23 mouse cellular contexts compared by ENCODE assay signal in genomic region chr14:47076956-47077575, GRCm38 (mm10).
DNase-seq lines count a peak whose midpoint lies in the region; ATAC-seq and TF ChIP-seq lines count a peak whose summit lies in the region.
"Had no signal": no experiment of that assay in that cellular context is flagged by ENCODE, and none has a peak within 500 bp of the region (broad histone marks: within the 10 kb centered on the region; RNA-seq: fewer than 3 reads in every experiment).

No protein-coding gene starts in this region.

- H3K4me3 ChIP-seq in heart, adult 2 months: no peak overlapping the region
- no peak overlapping the region for H3K4me3 ChIP-seq in lung, postnatal 0 days (ENCODE audit: low read depth, low read length)
- H3K4me3 ChIP-seq in heart, postnatal 0 days (ENCODE audit: low read depth, low read length): no peak overlapping the region
- H3K4me3 ChIP-seq: embryonic facial prominence, embryonic 13.5 days; hindbrain, embryonic 10.5 days; limb, embryonic 13.5 days; liver, embryonic 15.5 days; midbrain, embryonic 13.5 days; myocyte; neural tube, embryonic 15.5 days had no signal

- ATAC-seq in lung, postnatal 0 days: peak; percentile 87
- peak; percentile 33 for ATAC-seq in heart, postnatal 0 days (ENCODE audit: insufficient read depth, low read depth)
- ATAC-seq: forebrain, postnatal 0 days; inflammation-experienced regulatory T-cells, adult 6 months; midbrain, embryonic 13.5 days had no signal

- no peaks in the 10 kb centered on the region for H3K27me3 ChIP-seq in heart, adult 2 months (ENCODE audit: control insufficient read depth, insufficient read depth, low read length)
- no peaks in the 10 kb centered on the region for H3K27me3 ChIP-seq in lung, postnatal 0 days (replicated peaks; ENCODE audit: insufficient read depth, low read length)
- no peaks in the 10 kb centered on the region for H3K27me3 ChIP-seq in heart, postnatal 0 days (ENCODE audit: control insufficient read depth, insufficient read depth, low read length)
- H3K27me3 ChIP-seq: embryonic facial prominence, embryonic 13.5 days; limb, embryonic 13.5 days; midbrain, embryonic 13.5 days; neural tube, embryonic 15.5 days had no signal

- no peaks in the 10 kb centered on the region for H3K79me2 ChIP-seq in heart, adult 2 months (replicated peaks; ENCODE audit: control insufficient read depth, insufficient read depth, low read length)

- 69% methylated on average over 14 of the region's 14 CpGs for WGBS in heart, adult 2 months
- 73% methylated on average over 14 of the region's 14 CpGs for WGBS in lung, postnatal 0 days
- 41% methylated on average over 14 of the region's 14 CpGs for WGBS in heart, postnatal 0 days

- intact Hi-C loops in heart, adult 2 months (cut with DNase I): no loop called here
- intact Hi-C loops in heart, postnatal 14 days (cut with DNase I): no loop called here

- H3K4me2 ChIP-seq in lung, postnatal 0 days (replicated peaks; ENCODE audit: low read depth, low read length): no peak overlapping the region
- peak overlapping the region; percentile 34 for H3K4me2 ChIP-seq in heart, postnatal 0 days (ENCODE audit: low read depth, low read length)
- H3K4me2 ChIP-seq: embryonic facial prominence, embryonic 13.5 days; limb, embryonic 13.5 days; liver, embryonic 15.5 days; midbrain, embryonic 13.5 days; neural tube, embryonic 15.5 days had no signal

- H3K4me1 ChIP-seq in heart, adult 2 months (ENCODE audit: control insufficient read depth, insufficient read depth, low read length): peaks cover 3% of the 10 kb centered on the region; the same call in 1 of the 2 replicates
- H3K4me1 ChIP-seq in lung, postnatal 0 days (ENCODE audit: insufficient read depth, low read depth, low read length): no peaks in the 10 kb centered on the region
- peaks cover 21% of the 10 kb centered on the region for H3K4me1 ChIP-seq in heart, postnatal 0 days (ENCODE audit: control insufficient read depth, insufficient read depth)
- H3K4me1 ChIP-seq: embryonic facial prominence, embryonic 13.5 days; limb, embryonic 13.5 days; liver, embryonic 15.5 days; midbrain, embryonic 13.5 days; neural tube, embryonic 15.5 days had no signal

- peak overlapping the region; percentile 16; the same call in 1 of the 2 replicates for H3K27ac ChIP-seq in heart, adult 2 months
- no peak overlapping the region for H3K27ac ChIP-seq in lung, postnatal 0 days (ENCODE audit: low read length)
- H3K27ac ChIP-seq in heart, postnatal 0 days (ENCODE audit: low read depth): peak overlapping the region; percentile 27
- H3K27ac ChIP-seq: embryonic facial prominence, embryonic 13.5 days; hindbrain, embryonic 10.5 days; limb, embryonic 13.5 days; liver, embryonic 15.5 days; macrophage; midbrain, embryonic 13.5 days; neural tube, embryonic 15.5 days had no signal

- H3K9me3 ChIP-seq in lung, postnatal 0 days (ENCODE audit: low read length): no peaks in the 10 kb centered on the region
- no peaks in the 10 kb centered on the region for H3K9me3 ChIP-seq in heart, postnatal 0 days (replicated peaks; ENCODE audit: control insufficient read depth, low read length)
- H3K9me3 ChIP-seq: embryonic facial prominence, embryonic 13.5 days; hindbrain, embryonic 10.5 days; limb, embryonic 13.5 days; liver, embryonic 15.5 days; midbrain, embryonic 13.5 days; neural tube, embryonic 15.5 days had no signal

- 0 out of 2 replicates have a peak overlapping the region, but pooled peaks have one; percentile 21 for H3K9ac ChIP-seq in heart, adult 2 months (ENCODE audit: low read depth, low read length)
- no peak overlapping the region for H3K9ac ChIP-seq in lung, postnatal 0 days (replicated peaks; ENCODE audit: low read depth)
- H3K9ac ChIP-seq in heart, postnatal 0 days (replicated peaks; ENCODE audit: low read depth, low read length): no peak overlapping the region
- H3K9ac ChIP-seq: embryonic facial prominence, embryonic 13.5 days; forebrain, postnatal 0 days; limb, embryonic 13.5 days; liver, embryonic 15.5 days; midbrain, embryonic 13.5 days; neural tube, embryonic 15.5 days had no signal

- no peak for TF ChIP-seq EP300 in heart, adult 2 months (IDR thresholded peaks at IDR 0.05; ENCODE audit: insufficient read depth, low read depth, low read length)
- TF ChIP-seq EP300 in lung, postnatal 0 days (IDR thresholded peaks at IDR 0.05): no peak
- no peak for TF ChIP-seq EP300 in heart, postnatal 0 days (IDR thresholded peaks at IDR 0.05; ENCODE audit: low read depth)

- no peak for TF ChIP-seq POLR2A in heart, adult 2 months (IDR thresholded peaks at IDR 0.05; ENCODE audit: insufficient read depth, low read depth, low read length)

- no peak for TF ChIP-seq CTCF in heart, adult 2 months (IDR thresholded peaks at IDR 0.05)
- TF ChIP-seq CTCF in lung, postnatal 0 days (IDR thresholded peaks at IDR 0.05): no peak
- TF ChIP-seq CTCF in heart, postnatal 0 days (IDR thresholded peaks at IDR 0.05; ENCODE audit: low read depth): no peak

- DNase-seq in heart, adult 2 months: no peak
- no peak for DNase-seq in heart, postnatal 14 days
- peak; percentile 80 for DNase-seq in lung, postnatal 0 days (ENCODE audit: low spot score)
- no peak for DNase-seq in lung, postnatal 4 days
- DNase-seq in heart, postnatal 0 days (ENCODE audit: low spot score): no peak
- peak; percentile 81 for DNase-seq in thymus, postnatal 14 days
- no peak for DNase-seq in urinary bladder, adult 18-20 months (ENCODE audit: low spot score in 2 of 2)
- DNase-seq in cerebellum, postnatal 10 days: no peak
- DNase-seq: adrenal gland, postnatal 10 days; cerebellum, adult 11-12 months; forebrain, postnatal 0 days; gastrocnemius, postnatal 14 days; kidney, adult 9 months; kidney, postnatal 36 days had no signal

- peaks cover 3% of the 10 kb centered on the region; the same call in 1 of the 2 replicates for H3K36me3 ChIP-seq in heart, adult 2 months (ENCODE audit: control insufficient read depth, insufficient read depth, low read length)
- no peaks in the 10 kb centered on the region for H3K36me3 ChIP-seq in lung, postnatal 0 days (ENCODE audit: insufficient read depth, low read length)
- H3K36me3 ChIP-seq in heart, postnatal 0 days (replicated peaks; ENCODE audit: control insufficient read depth, insufficient read depth, low read length): peaks cover 67% of the 10 kb centered on the region
- H3K36me3 ChIP-seq: liver, embryonic 15.5 days; midbrain, embryonic 13.5 days; neural tube, embryonic 15.5 days had no signal

Comparison
In these comparisons a context has a peak if more than half of its experiments do, and no peak if none do; other contexts are left out.
1. DNase-seq: peak in lung, postnatal 0 days (single experiment) and thymus, postnatal 14 days (single experiment); none in heart, adult 2 months (0 of 2), heart, postnatal 14 days (0 of 2), lung, postnatal 4 days (0 of 2), heart, postnatal 0 days (single experiment), urinary bladder, adult 18-20 months (0 of 2) and cerebellum, postnatal 10 days (0 of 2).